Mouse (Mus musculus): ENCODE measurements around the gene Trnau1ap. TPM values are rescaled to one million over a fixed set of nuclear protein-coding genes. Genes with fewer than 3 reads are reported as not detected.

Trnau1ap gene
- polyA plus RNA-seq, 1 experiment from 2014 or later = 72.0 TPM

GRCm38 (mm10) chr4:132331960-132332359 lies 2.6 kb upstream of the Trnau1ap start:
- Histone ChIP-seq H3K36me3 (ENCODE audit: control insufficient read depth, insufficient read depth, low read length) (peaks cover 16% of the 10 kb centered on the region), H3K4me3 (ENCODE audit: low read depth, low read length) (no peak overlapping the region), H3K9ac (ENCODE audit: low read depth, low read length) (no peak overlapping the region), H3K9me3 (replicated peaks; ENCODE audit: control insufficient read depth, low read length) (no peaks in the 10 kb centered on the region), H3K4me2 (no peak overlapping the region), H3K27ac (ENCODE audit: low read depth, low read length) (no peak overlapping the region), H3K4me1 (ENCODE audit: control insufficient read depth, insufficient read depth, low read length) (peaks cover 7% of the 10 kb centered on the region), H3K27me3 (ENCODE audit: control insufficient read depth, insufficient read depth, low read length) (no peaks in the 10 kb centered on the region)
- ATAC-seq (replicated peaks; ENCODE audit: insufficient number of reproducible peaks, low FRiP score, low TSS enrichment) = no peak
- 82% methylated on average over 3 of the region's 3 CpGs for WGBS (ENCODE audit: insufficient replicate concordance)

DNA sequence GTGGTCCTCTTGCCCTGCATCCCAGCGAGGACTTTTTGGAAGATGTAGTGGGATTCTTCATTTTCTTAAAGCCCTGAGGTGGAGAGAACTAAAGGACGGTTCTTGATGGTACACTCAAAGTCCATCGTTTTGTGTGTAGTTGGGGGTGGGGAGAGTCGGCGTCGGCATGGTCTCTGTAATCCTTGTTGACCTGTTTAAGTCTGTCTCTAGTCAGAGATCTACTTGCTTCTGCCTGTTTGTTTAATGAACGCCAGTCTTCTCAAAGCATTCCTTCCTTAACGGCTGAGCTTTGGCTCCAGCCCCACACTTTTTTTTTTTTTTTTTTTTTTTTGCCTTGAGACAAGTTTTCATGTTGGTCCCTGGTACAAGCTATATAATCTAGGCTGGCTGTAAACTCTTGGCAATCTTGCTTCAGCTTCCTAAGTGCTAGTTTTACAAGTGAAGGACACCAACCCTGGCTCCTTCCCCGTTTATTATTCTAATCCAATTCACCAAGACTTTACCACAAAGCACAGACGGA lies 557 bp upstream of the Trnau1ap start:
- no peak for ATAC-seq (replicated peaks; ENCODE audit: insufficient number of reproducible peaks, low FRiP score, low TSS enrichment)
- Histone ChIP-seq H3K4me3 (ENCODE audit: low read depth, low read length) (peak overlapping the region; percentile 86), H3K4me1 (ENCODE audit: control insufficient read depth, insufficient read depth, low read length) (peaks cover 7% of the 10 kb centered on the region), H3K9ac (ENCODE audit: low read depth, low read length) (peak overlapping the region; percentile 91), H3K27ac (ENCODE audit: low read depth, low read length) (peak overlapping the region; percentile 91; the same call in 1 of the 2 replicates), H3K9me3 (replicated peaks; ENCODE audit: control insufficient read depth, low read length) (no peaks in the 10 kb centered on the region), H3K4me2 (peak overlapping the region; percentile 68), H3K27me3 (ENCODE audit: control insufficient read depth, insufficient read depth, low read length) (no peaks in the 10 kb centered on the region), H3K36me3 (ENCODE audit: control insufficient read depth, insufficient read depth, low read length) (peaks cover 21% of the 10 kb centered on the region)
- 12% methylated on average over 10 of the region's 10 CpGs for WGBS (ENCODE audit: insufficient replicate concordance)

DNA sequence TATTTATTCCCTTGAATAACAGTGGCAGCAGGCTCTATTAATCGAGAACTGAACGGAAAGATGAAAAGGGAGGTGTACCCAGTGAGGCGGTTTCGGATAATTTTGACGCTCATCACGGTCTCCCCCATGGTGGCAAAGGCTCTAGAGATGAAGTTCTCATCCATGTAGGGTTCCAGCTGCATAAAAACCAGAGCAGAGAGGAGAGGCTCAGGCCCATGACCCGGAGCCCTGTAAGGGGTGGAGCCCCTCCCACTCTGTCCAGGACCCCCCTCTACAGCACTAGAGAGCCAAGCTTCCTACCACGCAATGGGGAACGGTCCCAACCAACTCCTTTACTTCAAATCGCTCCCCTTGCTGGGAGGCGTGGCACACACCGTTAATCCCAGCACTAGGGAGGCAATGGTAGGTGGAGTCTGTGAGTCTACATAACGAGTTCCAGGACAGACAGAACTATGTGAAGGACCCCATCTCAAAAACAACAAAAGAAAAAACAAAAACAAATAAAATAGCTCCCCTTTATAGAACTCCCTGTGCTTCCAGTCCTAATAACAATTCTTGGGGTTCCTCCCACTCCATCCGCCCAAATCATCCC lies 851 bp downstream of the Trnau1ap start:
- H3K9me3 ChIP-seq (replicated peaks; ENCODE audit: control insufficient read depth, low read length) = no peaks in the 10 kb centered on the region
- H3K9ac ChIP-seq (ENCODE audit: low read depth, low read length) = peak overlapping the region; percentile 91
- peaks cover 16% of the 10 kb centered on the region for H3K36me3 ChIP-seq (ENCODE audit: control insufficient read depth, insufficient read depth, low read length)
- no peaks in the 10 kb centered on the region for H3K27me3 ChIP-seq (ENCODE audit: control insufficient read depth, insufficient read depth, low read length)
- peak overlapping the region; percentile 91; the same call in 1 of the 2 replicates for H3K27ac ChIP-seq (ENCODE audit: low read depth, low read length)
- WGBS (ENCODE audit: insufficient replicate concordance) = 46% methylated on average over 14 of the region's 14 CpGs
- ATAC-seq (replicated peaks; ENCODE audit: insufficient number of reproducible peaks, low FRiP score, low TSS enrichment) = no peak
- H3K4me3 ChIP-seq (ENCODE audit: low read depth, low read length) = peak overlapping the region; percentile 86
- peaks cover 7% of the 10 kb centered on the region for H3K4me1 ChIP-seq (ENCODE audit: control insufficient read depth, insufficient read depth, low read length)
- peak overlapping the region; percentile 68 for H3K4me2 ChIP-seq

- ATAC-seq (replicated peaks; ENCODE audit: insufficient number of reproducible peaks, low FRiP score, low TSS enrichment) = no peak
- H3K9me3 ChIP-seq (replicated peaks; ENCODE audit: control insufficient read depth, low read length) = no peaks in the 10 kb centered on the region
- H3K4me3 ChIP-seq (ENCODE audit: low read depth, low read length) = no peak overlapping the region
- peaks cover 20% of the 10 kb centered on the region for H3K36me3 ChIP-seq (ENCODE audit: control insufficient read depth, insufficient read depth, low read length)
- WGBS (ENCODE audit: insufficient replicate concordance) = 83% methylated on average over 5 of the region's 5 CpGs
- H3K27ac ChIP-seq (ENCODE audit: low read depth, low read length) = no peak overlapping the region
- H3K4me2 ChIP-seq = no peak overlapping the region
- H3K4me1 ChIP-seq (ENCODE audit: control insufficient read depth, insufficient read depth, low read length) = peaks cover 7% of the 10 kb centered on the region
- no peaks in the 10 kb centered on the region for H3K27me3 ChIP-seq (ENCODE audit: control insufficient read depth, insufficient read depth, low read length)
- H3K9ac ChIP-seq (ENCODE audit: low read depth, low read length) = no peak overlapping the region
Measured at GRCm38 (mm10) chr4:132326481-132326880, 2.9 kb downstream of the Trnau1ap start.

DNA sequence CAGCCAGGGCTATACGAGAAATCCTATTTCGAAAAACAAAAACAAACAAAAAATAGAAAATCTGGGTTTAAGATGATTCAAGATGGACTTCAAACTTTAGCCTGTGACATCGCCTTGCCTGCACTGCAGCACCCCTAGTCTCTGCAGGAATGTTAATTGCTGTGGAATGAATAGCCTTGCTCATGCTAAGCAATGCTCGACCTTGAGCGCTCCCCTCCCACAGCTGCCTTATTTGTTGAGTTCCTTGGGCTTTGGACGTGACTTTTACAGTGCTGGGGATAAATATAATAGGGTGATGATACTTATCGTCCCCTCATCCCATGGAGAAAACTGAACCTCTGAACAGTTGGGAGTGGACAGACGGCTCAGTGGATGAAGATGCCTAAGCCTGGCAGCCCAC lies 13.6 kb downstream of the Trnau1ap start:
- no peak overlapping the region for H3K4me3 ChIP-seq (ENCODE audit: low read depth, low read length)
- H3K9me3 ChIP-seq (replicated peaks; ENCODE audit: control insufficient read depth, low read length) = no peaks in the 10 kb centered on the region
- peaks cover 31% of the 10 kb centered on the region for H3K36me3 ChIP-seq (ENCODE audit: control insufficient read depth, insufficient read depth, low read length)
- no peaks in the 10 kb centered on the region for H3K27me3 ChIP-seq (ENCODE audit: control insufficient read depth, insufficient read depth, low read length)
- no peak overlapping the region for H3K9ac ChIP-seq (ENCODE audit: low read depth, low read length)
- WGBS (ENCODE audit: insufficient replicate concordance) = 75% methylated on average over 8 of the region's 8 CpGs
- no peak overlapping the region for H3K27ac ChIP-seq (ENCODE audit: low read depth, low read length)
- no peaks in the 10 kb centered on the region for H3K4me1 ChIP-seq (ENCODE audit: control insufficient read depth, insufficient read depth, low read length)
- no peak overlapping the region for H3K4me2 ChIP-seq
- ATAC-seq (replicated peaks; ENCODE audit: insufficient number of reproducible peaks, low FRiP score, low TSS enrichment) = no peak

GRCm38 (mm10) chr4:132312627-132313026 lies 16.7 kb downstream of the Trnau1ap start:
- no peaks in the 10 kb centered on the region for H3K9me3 ChIP-seq (replicated peaks; ENCODE audit: control insufficient read depth, low read length)
- WGBS (ENCODE audit: insufficient replicate concordance) = 80% methylated on average over 5 of the region's 5 CpGs
- H3K9ac ChIP-seq (ENCODE audit: low read depth, low read length) = no peak overlapping the region
- peaks cover 25% of the 10 kb centered on the region for H3K36me3 ChIP-seq (ENCODE audit: control insufficient read depth, insufficient read depth, low read length)
- H3K4me1 ChIP-seq (ENCODE audit: control insufficient read depth, insufficient read depth, low read length) = peaks cover 11% of the 10 kb centered on the region
- H3K4me2 ChIP-seq = no peak overlapping the region
- no peak overlapping the region for H3K4me3 ChIP-seq (ENCODE audit: low read depth, low read length)
- ATAC-seq (replicated peaks; ENCODE audit: insufficient number of reproducible peaks, low FRiP score, low TSS enrichment) = no peak
- H3K27ac ChIP-seq (ENCODE audit: low read depth, low read length) = no peak overlapping the region
- H3K27me3 ChIP-seq (ENCODE audit: control insufficient read depth, insufficient read depth, low read length) = no peaks in the 10 kb centered on the region

GRCm38 (mm10) chr4:132311801-132312200 lies 17.5 kb downstream of the Trnau1ap start:
- 48% methylated on average over 3 of the region's 3 CpGs for WGBS (ENCODE audit: insufficient replicate concordance)
- no peaks in the 10 kb centered on the region for H3K9me3 ChIP-seq (replicated peaks; ENCODE audit: control insufficient read depth, low read length)
- peaks cover 25% of the 10 kb centered on the region for H3K36me3 ChIP-seq (ENCODE audit: control insufficient read depth, insufficient read depth, low read length)
- no peak overlapping the region for H3K4me2 ChIP-seq
- H3K4me3 ChIP-seq (ENCODE audit: low read depth, low read length) = no peak overlapping the region
- no peaks in the 10 kb centered on the region for H3K27me3 ChIP-seq (ENCODE audit: control insufficient read depth, insufficient read depth, low read length)
- no peak overlapping the region for H3K27ac ChIP-seq (ENCODE audit: low read depth, low read length)
- no peak overlapping the region for H3K9ac ChIP-seq (ENCODE audit: low read depth, low read length)
- H3K4me1 ChIP-seq (ENCODE audit: control insufficient read depth, insufficient read depth, low read length) = peaks cover 11% of the 10 kb centered on the region
- no peak for ATAC-seq (replicated peaks; ENCODE audit: insufficient number of reproducible peaks, low FRiP score, low TSS enrichment)

DNA sequence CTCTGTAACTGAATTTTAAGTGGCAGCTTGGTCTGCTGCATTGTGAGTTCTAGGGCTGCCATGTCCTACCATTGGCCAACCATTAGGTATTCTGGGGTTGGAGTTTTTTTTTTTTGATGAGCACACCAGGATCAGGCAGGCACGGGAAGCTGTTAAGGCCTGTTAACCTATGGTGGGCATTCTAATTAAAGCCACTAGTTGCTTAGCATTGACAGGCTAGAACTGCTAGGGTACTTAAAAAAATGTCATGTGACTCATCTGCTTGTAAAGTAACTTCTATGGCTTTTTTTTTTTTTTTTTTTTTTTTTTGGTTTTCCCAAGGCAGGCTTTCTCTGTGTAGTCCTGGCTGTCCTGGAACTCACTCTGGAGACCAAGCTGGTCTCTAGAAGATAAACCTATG lies 18.1 kb downstream of the Trnau1ap start:
- no peak for ATAC-seq (replicated peaks; ENCODE audit: insufficient number of reproducible peaks, low FRiP score, low TSS enrichment)
- no peak overlapping the region for H3K27ac ChIP-seq (ENCODE audit: low read depth, low read length)
- peaks cover 11% of the 10 kb centered on the region for H3K4me1 ChIP-seq (ENCODE audit: control insufficient read depth, insufficient read depth, low read length)
- H3K36me3 ChIP-seq (ENCODE audit: control insufficient read depth, insufficient read depth, low read length) = peaks cover 22% of the 10 kb centered on the region
- WGBS (ENCODE audit: insufficient replicate concordance) = 50% methylated on average over 1 of the region's 1 CpGs
- H3K4me3 ChIP-seq (ENCODE audit: low read depth, low read length) = no peak overlapping the region
- no peaks in the 10 kb centered on the region for H3K27me3 ChIP-seq (ENCODE audit: control insufficient read depth, insufficient read depth, low read length)
- no peaks in the 10 kb centered on the region for H3K9me3 ChIP-seq (replicated peaks; ENCODE audit: control insufficient read depth, low read length)
- H3K4me2 ChIP-seq = no peak overlapping the region
- H3K9ac ChIP-seq (ENCODE audit: low read depth, low read length) = no peak overlapping the region

Data from heart, embryonic 11.5 days (tissue).